Mouse (Mus musculus) midbrain, embryonic 13.5 days (tissue): Measurements from ENCODE around the gene Sh3d19. TPM values are rescaled to one million over a fixed set of nuclear protein-coding genes. Genes with fewer than 3 reads are reported as not detected.
"Not testable (repeated sequence)": the region's sequence is repeated elsewhere in the genome, so short reads cannot be mapped to it uniquely, and the experiment has no call there.

Experiments
- ATAC-seq: fragments of 200-750 bp; cut with Nextera tagmentation; 2 replicates; pipeline ENCODE4 v1.8.0; 2017; ENCODE audit warnings: mild to moderate bottlenecking, moderate TSS enrichment, moderate library complexity
- H3K27ac ChIP-seq: fragments of 300-500 bp; sonication (generic); 2 replicates; pipeline ENCODE4 v1.5.1; 2015; ENCODE audit warnings: inconsistent platforms, mild to moderate bottlenecking, moderate library complexity
- H3K27me3 ChIP-seq: fragments of 300-500 bp; sonication (generic); 2 replicates; pipeline ENCODE4 v1.6.1; 2015; ENCODE audit warnings: mild to moderate bottlenecking, inconsistent platforms
- H3K36me3 ChIP-seq: fragments of 300-500 bp; sonication (generic); 2 replicates; pipeline ENCODE4 v1.6.1; 2015; ENCODE audit warnings: mild to moderate bottlenecking, inconsistent platforms
- H3K4me1 ChIP-seq: fragments of 300-500 bp; sonication (generic); replicated peaks from 2 replicates; pipeline ENCODE4 v1.6.1; 2015; ENCODE audit warnings: inconsistent platforms
- H3K4me2 ChIP-seq: fragments of 300-500 bp; sonication (generic); replicated peaks from 2 replicates; pipeline ENCODE4 v1.6.1; 2015; ENCODE audit warnings: moderate library complexity, mild to moderate bottlenecking, inconsistent platforms
- H3K4me3 ChIP-seq: fragments of 300-500 bp; sonication (generic); replicated peaks from 2 replicates; pipeline ENCODE4 v1.5.1; 2015; ENCODE audit warnings: mild to moderate bottlenecking, inconsistent platforms
- H3K9ac ChIP-seq: fragments of 300-500 bp; sonication (generic); replicated peaks from 2 replicates; pipeline ENCODE4 v1.6.1; 2015; ENCODE audit warnings: mild to moderate bottlenecking, inconsistent platforms
- H3K9me3 ChIP-seq: fragments of 300-500 bp; sonication (generic); 2 replicates; pipeline ENCODE4 v1.6.1; 2016; ENCODE audit warnings: mild to moderate bottlenecking, inconsistent platforms
- WGBS: fragments of 180-500 bp; shearing (Covaris S2); methylation state at CpG from one replicate; pipeline ENCODE4 v1.1.7; 2015; 5-methylcytosine and 5-hydroxymethylcytosine counted together
- polyA plus RNA-seq: library from polyadenylated mRNA; unstranded; fragments of >200 nt; fragmentation: Nextera tagmentation; extraction: Ambion mirVana; gene quantifications from 2 replicates; pipeline ENCODE4 v1.2.1, GENCODE M21; 2015

Sh3d19 gene
- polyA plus RNA-seq, 1 experiment from 2014 or later, result 8.6 TPM

DNA sequence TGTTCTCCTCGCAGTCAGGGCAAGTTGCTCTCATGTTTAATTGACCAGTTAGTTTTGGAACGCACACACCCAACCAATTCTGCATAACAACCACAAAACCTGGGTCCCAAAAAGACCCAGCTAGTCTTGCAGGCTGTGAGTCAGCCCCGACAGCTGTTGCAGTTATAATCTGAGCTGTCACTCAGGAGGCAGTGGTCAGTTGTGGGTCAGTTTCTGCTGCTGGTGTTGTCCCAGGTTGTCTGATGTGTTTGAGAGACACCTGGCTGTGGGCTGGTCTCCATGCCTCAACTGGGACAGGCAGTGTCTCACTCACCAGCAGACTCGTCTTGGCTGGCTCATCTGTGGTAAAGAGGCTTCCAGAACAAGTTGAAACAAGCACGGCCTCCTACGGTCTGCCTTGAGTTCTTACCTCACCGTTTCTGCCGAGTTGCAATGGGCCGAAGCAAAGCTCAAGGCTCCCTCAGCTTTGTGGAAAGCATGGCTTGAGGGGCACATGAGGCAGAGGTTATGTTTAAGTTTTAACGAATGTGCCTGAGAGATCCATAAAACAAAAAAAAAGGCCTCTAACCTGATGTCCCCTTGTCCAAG is 18.1 kb upstream of the Sh3d19 start:
- 90% methylated on average over 10 of the region's 10 CpGs for WGBS
- Histone ChIP-seq H3K4me2 (no peak overlapping the region), H3K36me3 (no peaks in the 10 kb centered on the region), H3K4me1 (no peaks in the 10 kb centered on the region), H3K9me3 (no peaks in the 10 kb centered on the region), H3K9ac (no peak overlapping the region), H3K27me3 (no peaks in the 10 kb centered on the region), H3K4me3 (no peak overlapping the region), H3K27ac (no peak overlapping the region)
- ATAC-seq, result no peak

DNA sequence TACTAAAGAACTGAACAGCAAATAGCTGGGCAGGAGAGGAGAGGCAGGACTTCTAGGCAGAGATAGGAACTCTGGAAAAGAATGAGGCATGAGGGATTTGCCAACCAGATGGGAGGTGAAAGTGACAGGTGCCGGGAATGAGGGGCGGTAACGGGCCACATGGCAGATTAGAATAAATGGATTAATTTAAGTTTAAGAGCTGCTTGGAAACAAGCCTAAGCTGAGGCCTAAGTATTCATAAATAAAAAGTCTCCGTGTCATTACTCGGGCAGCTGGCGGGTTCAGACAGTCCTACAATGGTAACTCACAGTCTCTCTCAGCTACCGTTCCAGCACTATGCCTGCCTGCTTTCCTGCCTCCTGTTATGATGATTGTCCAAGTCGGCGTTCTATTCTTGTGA is 15.6 kb upstream of the Sh3d19 start:
- Histone ChIP-seq H3K9ac (no peak overlapping the region), H3K4me2 (no peak overlapping the region), H3K4me3 (no peak overlapping the region), H3K27ac (no peak overlapping the region), H3K27me3 (no peaks in the 10 kb centered on the region), H3K9me3 (no peaks in the 10 kb centered on the region), H3K36me3 (no peaks in the 10 kb centered on the region), H3K4me1 (no peaks in the 10 kb centered on the region)
- 78% methylated on average over 9 of the region's 9 CpGs for WGBS
- ATAC-seq, result no peak

DNA sequence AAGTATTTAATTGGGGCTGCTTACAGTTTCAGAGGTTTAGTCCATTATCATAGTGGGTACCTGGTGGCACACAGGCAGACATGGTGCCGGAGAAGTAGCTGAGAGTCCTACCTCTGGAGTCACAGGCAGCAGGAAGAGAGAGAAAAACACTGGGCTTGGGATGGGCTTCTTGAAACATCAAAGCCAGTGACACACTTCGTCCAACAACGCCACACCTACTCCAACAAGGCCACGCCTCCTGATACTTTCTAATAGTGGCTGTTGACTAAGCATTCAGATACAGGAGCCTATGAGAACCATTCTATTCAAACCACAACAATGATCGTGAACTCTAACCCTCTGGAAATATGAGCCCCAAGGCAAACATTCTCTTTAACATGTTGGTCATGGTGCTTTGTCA is 15.2 kb upstream of the Sh3d19 start:
- no peak for ATAC-seq
- Histone ChIP-seq H3K36me3 (no peaks in the 10 kb centered on the region), H3K4me2 (no peak overlapping the region), H3K9me3 (no peaks in the 10 kb centered on the region), H3K4me1 (no peaks in the 10 kb centered on the region), H3K27ac (no peak overlapping the region), H3K4me3 (no peak overlapping the region), H3K27me3 (no peaks in the 10 kb centered on the region), H3K9ac (no peak overlapping the region)
- 93% methylated on average over 5 of the region's 5 CpGs for WGBS

DNA sequence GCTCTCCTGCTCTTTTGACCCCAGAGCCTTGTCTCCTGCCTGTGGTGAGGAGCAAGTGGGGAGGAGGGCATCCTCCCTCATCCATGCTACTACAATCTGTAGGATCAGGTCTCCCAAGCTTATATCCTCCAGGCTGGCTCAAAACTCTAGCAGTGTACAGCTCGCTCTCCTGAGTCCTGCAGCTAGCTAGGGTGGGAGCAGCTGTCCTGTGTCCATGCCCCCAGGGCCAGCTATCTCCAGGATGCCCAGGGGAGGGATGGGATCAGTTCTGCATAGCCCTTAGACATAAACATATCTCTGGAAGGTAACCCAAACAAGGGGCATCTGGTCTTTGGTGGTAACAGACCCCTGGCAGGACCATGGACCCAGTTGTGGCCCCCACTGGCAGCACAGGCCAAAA is 11.2 kb upstream of the Sh3d19 start:
- no peaks in the 10 kb centered on the region for H3K4me1 ChIP-seq
- no peak for ATAC-seq
- peaks cover 3% of the 10 kb centered on the region; the same call in 1 of the 2 replicates for H3K9me3 ChIP-seq
- H3K9ac ChIP-seq, result no peak overlapping the region
- H3K27me3 ChIP-seq, result no peaks in the 10 kb centered on the region
- H3K4me3 ChIP-seq, result no peak overlapping the region
- no peak overlapping the region for H3K4me2 ChIP-seq
- no peak overlapping the region for H3K27ac ChIP-seq
- 69% methylated on average over 1 of the region's 1 CpGs for WGBS
- no peaks in the 10 kb centered on the region for H3K36me3 ChIP-seq

DNA sequence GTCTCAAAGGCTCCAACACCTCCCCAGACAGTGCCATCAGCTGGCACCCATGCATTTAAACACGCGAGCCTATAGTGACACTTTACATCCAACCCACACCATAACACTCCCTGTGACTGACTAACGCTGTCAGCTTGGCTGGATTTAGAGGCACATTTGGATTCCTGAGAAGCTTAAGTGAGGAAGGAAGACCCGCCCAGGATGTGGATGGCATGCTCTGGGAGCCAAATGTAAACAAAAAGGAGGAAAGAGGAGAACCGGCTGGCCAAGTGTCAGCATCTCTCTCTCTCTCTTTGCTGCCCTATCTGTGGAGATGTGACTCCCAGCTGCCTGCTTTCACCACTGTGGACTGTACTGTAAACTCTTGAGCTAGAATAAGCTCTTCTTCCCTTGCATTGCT is 9.8 kb upstream of the Sh3d19 start:
- H3K36me3 ChIP-seq, result no peaks in the 10 kb centered on the region
- ATAC-seq, result no peak
- H3K4me2 ChIP-seq, result no peak overlapping the region
- H3K9ac ChIP-seq, result no peak overlapping the region
- 46% methylated on average over 5 of the region's 5 CpGs for WGBS
- no peaks in the 10 kb centered on the region for H3K4me1 ChIP-seq
- H3K27ac ChIP-seq, result no peak overlapping the region
- no peak overlapping the region for H3K4me3 ChIP-seq
- H3K9me3 ChIP-seq, result peaks cover 3% of the 10 kb centered on the region; the same call in 1 of the 2 replicates
- no peaks in the 10 kb centered on the region for H3K27me3 ChIP-seq

DNA sequence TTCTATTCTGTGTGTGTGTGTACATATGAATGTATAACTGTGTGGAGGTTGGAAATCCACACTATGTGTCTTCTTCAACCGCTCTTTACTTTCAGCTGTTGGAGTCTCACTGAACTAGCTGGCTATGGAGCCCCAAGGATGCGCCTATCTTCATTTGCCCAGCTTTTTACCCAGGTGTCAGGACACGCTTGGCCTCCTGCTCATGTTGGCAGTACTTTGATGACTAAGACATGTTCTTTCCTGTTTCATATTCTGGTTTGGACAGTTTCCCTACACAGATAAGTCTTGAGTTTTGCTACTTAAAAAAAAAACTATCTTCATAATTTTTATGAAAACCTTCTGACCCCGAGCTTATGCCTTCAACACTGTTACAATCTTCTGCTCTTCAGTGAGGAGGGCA is 5.4 kb upstream of the Sh3d19 start:
- Histone ChIP-seq H3K27me3 (0 out of 2 replicates have a peak, but pooled peaks cover 5% of the 10 kb centered on the region), H3K9me3 (peaks cover 3% of the 10 kb centered on the region; the same call in 1 of the 2 replicates), H3K4me2 (no peak overlapping the region), H3K9ac (no peak overlapping the region), H3K4me3 (no peak overlapping the region), H3K4me1 (peaks cover 1% of the 10 kb centered on the region; the same call in 1 of the 2 replicates), H3K36me3 (no peaks in the 10 kb centered on the region), H3K27ac (no peak overlapping the region)
- 94% methylated on average over 4 of the region's 4 CpGs for WGBS
- ATAC-seq, result no peak

DNA sequence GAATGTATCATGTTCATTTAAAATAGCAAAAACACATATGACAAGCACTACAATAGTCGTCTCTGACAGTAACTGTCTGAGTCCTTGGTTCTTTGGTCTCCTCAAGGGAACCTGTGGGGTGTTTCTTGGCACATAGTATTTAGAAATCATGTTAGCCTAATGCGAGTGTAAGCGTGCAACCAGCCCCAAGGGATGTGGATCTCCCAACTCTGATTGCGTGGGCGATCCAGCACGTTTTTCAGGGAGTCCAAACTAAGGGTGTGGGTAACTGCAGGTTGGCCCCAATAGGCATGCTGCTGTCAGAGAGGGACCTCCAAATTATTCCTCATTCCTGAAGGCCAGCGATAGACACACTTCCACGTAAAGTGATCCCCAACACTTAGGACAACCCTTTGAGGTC is 1.9 kb upstream of the Sh3d19 start:
- Histone ChIP-seq H3K9me3 (no peaks in the 10 kb centered on the region), H3K4me3 (no peak overlapping the region), H3K4me2 (no peak overlapping the region), H3K9ac (no peak overlapping the region), H3K27me3 (0 out of 2 replicates have a peak, but pooled peaks cover 5% of the 10 kb centered on the region), H3K27ac (no peak overlapping the region), H3K4me1 (peaks cover 13% of the 10 kb centered on the region), H3K36me3 (no peaks in the 10 kb centered on the region)
- no peak for ATAC-seq
- WGBS, result 89% methylated on average over 8 of the region's 8 CpGs

DNA sequence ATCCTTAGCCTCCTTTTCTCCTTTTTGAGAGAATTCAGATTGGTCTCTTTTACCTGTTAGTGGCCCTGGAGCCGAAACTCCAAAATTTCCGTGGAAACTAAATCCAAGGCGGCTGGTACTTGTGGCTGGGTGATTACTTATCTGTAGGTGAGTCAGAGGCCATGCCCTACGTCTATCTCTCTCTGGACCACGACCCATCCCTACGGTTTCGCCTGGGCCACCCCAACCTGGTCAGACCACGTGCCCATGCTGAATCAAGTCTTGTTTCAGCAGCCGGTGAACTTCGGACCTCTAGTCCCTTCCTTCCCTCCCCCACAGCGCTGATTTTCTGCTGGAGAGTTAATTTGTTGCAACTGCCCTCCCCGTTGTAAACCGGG is 678 bp downstream of the Sh3d19 start:
- H3K27ac ChIP-seq, result no peak overlapping the region
- 3% methylated on average over 13 of the region's 13 CpGs for WGBS
- peak overlapping the region; percentile 88 for H3K4me2 ChIP-seq
- H3K9me3 ChIP-seq, result no peaks in the 10 kb centered on the region
- H3K9ac ChIP-seq, result peak overlapping the region; percentile 87
- 0 out of 2 replicates have a peak, but pooled peaks cover 5% of the 10 kb centered on the region for H3K27me3 ChIP-seq
- peak; percentile 42; the same call in 1 of the 2 replicates for ATAC-seq
- H3K4me3 ChIP-seq, result peak overlapping the region; percentile 76
- H3K4me1 ChIP-seq, result peaks cover 13% of the 10 kb centered on the region
- H3K36me3 ChIP-seq, result no peaks in the 10 kb centered on the region

DNA sequence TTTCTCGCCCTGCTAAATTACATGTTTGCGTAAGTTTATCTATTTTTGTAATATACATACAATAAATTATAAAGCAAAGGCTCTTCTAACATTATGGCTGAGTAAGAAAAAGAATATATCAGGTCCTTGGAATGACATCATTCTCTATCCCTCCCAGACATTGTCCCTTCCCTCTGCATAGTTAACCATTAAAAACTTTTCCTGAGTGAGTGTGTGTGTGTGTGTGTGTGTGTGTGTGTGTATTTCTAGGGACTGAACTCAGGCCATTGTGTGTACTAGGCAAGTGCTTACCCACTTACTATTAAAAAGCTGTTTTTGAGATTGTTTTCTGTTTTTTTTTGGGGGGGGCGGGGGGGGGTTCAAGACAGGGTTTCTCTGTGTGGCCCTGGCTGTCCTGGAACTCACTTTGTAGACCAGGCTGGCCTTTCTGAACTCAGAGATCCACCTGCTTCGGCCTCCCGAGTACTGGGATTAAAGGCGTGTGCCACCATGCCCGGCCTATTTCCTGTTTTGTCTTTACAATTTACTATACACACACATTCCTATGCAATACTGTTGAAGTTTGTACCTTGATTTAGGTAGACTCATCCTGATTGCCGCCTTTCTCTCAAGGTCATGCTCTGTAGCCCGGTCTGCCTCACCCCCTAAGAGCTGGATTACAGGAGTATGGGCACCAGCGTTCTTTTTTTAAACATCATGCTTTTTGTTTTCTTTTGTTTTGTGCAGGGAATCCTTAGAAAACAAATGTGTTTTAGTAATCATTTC is 2.6 kb downstream of the Sh3d19 start:
- Histone ChIP-seq H3K4me2 (no peak overlapping the region), H3K9ac (no peak overlapping the region), H3K27me3 (0 out of 2 replicates have a peak, but pooled peaks cover 5% of the 10 kb centered on the region), H3K36me3 (no peaks in the 10 kb centered on the region), H3K4me3 (no peak overlapping the region), H3K27ac (no peak overlapping the region), H3K4me1 (peaks cover 13% of the 10 kb centered on the region), H3K9me3 (no peaks in the 10 kb centered on the region)
- WGBS, result 89% methylated on average over 10 of the region's 10 CpGs
- ATAC-seq, result no peak

DNA sequence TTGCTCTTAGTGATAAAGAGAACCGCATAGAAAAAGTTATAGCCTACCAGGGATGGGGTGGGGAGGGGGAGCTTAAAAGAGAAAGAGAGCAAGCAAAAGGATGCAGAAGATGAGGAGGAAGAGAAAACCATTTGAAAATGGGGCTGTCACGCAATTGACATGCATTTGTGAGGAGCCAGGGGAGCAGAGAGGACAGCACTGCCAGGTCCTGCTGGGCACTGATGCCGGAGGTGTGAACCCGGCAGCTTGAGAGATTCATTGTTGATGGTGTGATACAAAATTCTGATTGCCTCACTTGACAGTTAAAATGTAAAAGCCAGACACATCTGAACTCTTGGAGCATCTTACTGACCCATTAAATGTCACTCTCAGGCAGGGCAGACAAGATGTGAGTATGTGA is 3.5 kb downstream of the Sh3d19 start:
- H3K4me2 ChIP-seq, result no peak overlapping the region
- peaks cover 13% of the 10 kb centered on the region for H3K4me1 ChIP-seq
- WGBS, result 84% methylated on average over 4 of the region's 4 CpGs
- H3K36me3 ChIP-seq, result no peaks in the 10 kb centered on the region
- no peaks in the 10 kb centered on the region for H3K9me3 ChIP-seq
- no peak for ATAC-seq
- no peak overlapping the region for H3K27ac ChIP-seq
- no peak overlapping the region for H3K4me3 ChIP-seq
- no peak overlapping the region for H3K9ac ChIP-seq
- 0 out of 2 replicates have a peak, but pooled peaks cover 4% of the 10 kb centered on the region for H3K27me3 ChIP-seq

DNA sequence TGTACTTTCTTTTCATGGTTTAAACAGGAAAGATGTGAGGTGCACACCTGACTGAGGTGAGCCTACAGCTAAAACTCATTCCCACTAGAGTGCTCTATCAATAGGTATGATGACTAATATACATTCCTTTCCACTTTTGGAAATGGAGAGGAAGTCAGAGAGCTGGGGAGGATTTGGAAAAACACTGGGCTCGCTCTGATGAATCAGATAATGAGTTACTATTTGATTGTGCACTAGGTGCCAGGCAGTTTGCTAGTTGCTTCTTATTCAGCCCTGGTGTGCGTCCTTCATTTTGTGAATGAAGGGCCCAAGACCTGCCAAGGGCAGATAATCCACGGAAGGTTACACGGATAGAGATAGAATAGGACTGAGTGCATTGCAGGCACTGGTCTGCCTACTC is 9.1 kb downstream of the Sh3d19 start:
- H3K9me3 ChIP-seq, result no peaks in the 10 kb centered on the region
- H3K4me3 ChIP-seq, result no peak overlapping the region
- no peaks in the 10 kb centered on the region for H3K4me1 ChIP-seq
- 95% methylated on average over 4 of the region's 4 CpGs for WGBS
- H3K36me3 ChIP-seq, result no peaks in the 10 kb centered on the region
- no peak overlapping the region for H3K27ac ChIP-seq
- no peak for ATAC-seq
- no peak overlapping the region for H3K4me2 ChIP-seq
- no peak overlapping the region for H3K9ac ChIP-seq
- no peaks in the 10 kb centered on the region for H3K27me3 ChIP-seq

DNA sequence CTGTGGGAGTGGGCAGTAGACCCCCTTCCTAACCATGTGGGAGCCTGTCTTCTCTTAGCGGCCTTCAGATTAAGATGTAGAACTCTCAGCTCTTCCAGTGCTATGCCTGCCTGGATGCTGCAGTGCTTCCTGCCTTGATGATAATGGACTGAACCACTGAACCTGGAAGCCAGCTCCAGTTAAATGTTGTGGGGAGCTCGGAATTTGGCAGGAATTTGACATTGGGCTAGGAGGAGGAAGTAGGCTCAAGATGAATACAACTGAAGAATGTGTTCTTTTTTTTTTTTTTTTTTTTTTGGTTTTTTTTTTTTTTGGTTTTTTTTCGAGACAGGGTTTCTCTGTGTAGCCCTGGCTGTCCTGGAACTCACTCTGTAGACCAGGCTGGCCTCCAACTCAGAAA is 10.9 kb downstream of the Sh3d19 start:
- H3K27me3 ChIP-seq, H3K9ac ChIP-seq, H3K4me1 ChIP-seq, H3K9me3 ChIP-seq, H3K27ac ChIP-seq, ATAC-seq, H3K4me3 ChIP-seq, H3K36me3 ChIP-seq, H3K4me2 ChIP-seq: not testable (repeated sequence)
- WGBS, result 95% methylated on average over 3 of the region's 3 CpGs
